Mouse (Mus musculus): ENCODE measurements around the gene Lce3d. TPM values are rescaled to one million over a fixed set of nuclear protein-coding genes. Genes with fewer than 3 reads are reported as not detected.

Lce3d gene
- not detected in 2 replicates for polyA plus RNA-seq (2015; fragmentation: Nextera tagmentation; extraction: Ambion mirVana)

DNA sequence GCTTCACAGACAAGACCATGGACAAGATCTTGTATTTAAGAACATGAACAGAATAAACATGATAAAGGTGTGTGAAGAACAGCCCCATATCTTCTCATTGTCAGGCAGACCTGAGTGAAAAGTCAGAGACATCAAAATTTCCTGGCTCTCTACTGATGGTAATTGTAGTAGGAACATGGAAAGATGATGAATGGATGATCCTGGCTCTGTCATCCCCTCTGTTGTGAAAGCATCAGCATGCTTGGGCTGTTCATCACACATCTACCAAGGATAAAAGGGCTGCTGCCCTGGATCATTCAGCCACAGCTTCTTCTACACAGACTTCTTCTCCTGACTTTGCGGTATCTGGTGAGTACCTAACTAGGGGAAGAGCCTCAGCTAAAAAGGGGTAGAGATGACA is at the start of gene Lce3d:
Gene Lce3d, plus strand, starts transcription at position 301 of the 400 bp plus-strand sequence.
- ATAC-seq (replicated peaks; ENCODE audit: extremely low read depth, insufficient read depth, low FRiP score) = no peak
- H3K27me3 ChIP-seq (ENCODE audit: control insufficient read depth, insufficient read depth, low read length) = no peaks in the 10 kb centered on the region
- H3K27ac ChIP-seq (ENCODE audit: low read length) = no peak within 1 kb of the TSS
- no peaks in the 10 kb centered on the region for H3K4me1 ChIP-seq (ENCODE audit: control insufficient read depth, insufficient read depth, low read length)
- no peaks in the 10 kb centered on the region for H3K9me3 ChIP-seq (replicated peaks; ENCODE audit: control insufficient read depth, low read length)
- no peak within 1 kb of the TSS for H3K9ac ChIP-seq (ENCODE audit: low read length)
- no peak within 1 kb of the TSS for H3K4me3 ChIP-seq (ENCODE audit: low read length)
- H3K4me2 ChIP-seq (ENCODE audit: low read depth, low read length) = no peak within 1 kb of the TSS
- WGBS = 93% methylated on average over 1 of the region's 1 CpGs
- H3K36me3 ChIP-seq (ENCODE audit: control insufficient read depth, insufficient read depth) = no peaks in the 10 kb centered on the region

DNA sequence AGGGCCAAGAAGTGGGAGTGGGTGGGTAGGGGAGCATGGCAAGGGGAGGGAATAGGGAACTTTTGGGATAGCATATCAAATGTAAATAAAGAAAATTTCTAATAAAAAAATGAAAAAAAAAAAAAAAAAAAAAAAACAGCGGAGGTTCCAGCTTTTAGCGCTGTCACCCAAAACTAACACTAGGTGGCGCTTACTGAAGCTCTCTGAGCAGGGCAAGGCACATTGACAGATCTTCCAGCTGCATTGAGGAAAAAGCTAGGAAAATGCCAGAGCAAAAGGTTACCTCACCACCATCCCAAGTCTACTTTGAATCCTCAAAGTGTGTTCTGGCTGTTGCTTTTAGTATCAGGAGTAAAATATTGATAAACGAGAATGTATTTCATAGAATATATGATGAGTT is 49.6 kb upstream of the Lce3d start:
- H3K27ac ChIP-seq (ENCODE audit: low read length) = no peak overlapping the region
- ATAC-seq (replicated peaks; ENCODE audit: extremely low read depth, insufficient read depth, low FRiP score) = no peak
- no peaks in the 10 kb centered on the region for H3K27me3 ChIP-seq (ENCODE audit: control insufficient read depth, insufficient read depth, low read length)
- no peak overlapping the region for H3K9ac ChIP-seq (ENCODE audit: low read length)
- no peak overlapping the region for H3K4me3 ChIP-seq (ENCODE audit: low read length)
- no peaks in the 10 kb centered on the region for H3K36me3 ChIP-seq (ENCODE audit: control insufficient read depth, insufficient read depth)
- H3K9me3 ChIP-seq (replicated peaks; ENCODE audit: control insufficient read depth, low read length) = no peaks in the 10 kb centered on the region
- no peak overlapping the region for H3K4me2 ChIP-seq (ENCODE audit: low read depth, low read length)
- H3K4me1 ChIP-seq (ENCODE audit: control insufficient read depth, insufficient read depth, low read length) = no peaks in the 10 kb centered on the region
- WGBS = 16% methylated on average over 4 of the region's 4 CpGs

DNA sequence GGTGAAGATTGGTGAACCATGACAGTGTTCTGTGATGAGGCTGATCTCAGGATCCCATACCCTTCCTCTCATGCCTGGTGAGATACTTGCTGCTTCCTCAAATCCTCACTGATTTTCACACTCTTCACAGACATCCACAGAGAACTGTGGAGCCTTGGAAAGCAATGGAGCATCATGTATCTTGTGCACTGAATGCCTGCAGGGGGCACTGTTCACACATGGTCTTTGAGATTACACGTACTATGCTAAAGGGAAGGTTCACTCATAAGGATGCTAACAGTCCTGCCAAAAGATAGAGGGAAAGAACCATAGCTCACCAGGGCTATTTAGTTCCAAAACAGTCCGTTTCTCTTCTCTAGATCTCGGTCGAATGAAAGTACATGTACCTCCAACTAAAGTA is 36.8 kb upstream of the Lce3d start:
- H3K9me3 ChIP-seq (replicated peaks; ENCODE audit: control insufficient read depth, low read length) = no peaks in the 10 kb centered on the region
- H3K9ac ChIP-seq (ENCODE audit: low read length) = no peak overlapping the region
- no peaks in the 10 kb centered on the region for H3K36me3 ChIP-seq (ENCODE audit: control insufficient read depth, insufficient read depth)
- WGBS = 57% methylated on average over 4 of the region's 4 CpGs
- no peak overlapping the region for H3K4me3 ChIP-seq (ENCODE audit: low read length)
- H3K4me2 ChIP-seq (ENCODE audit: low read depth, low read length) = no peak overlapping the region
- H3K27ac ChIP-seq (ENCODE audit: low read length) = no peak overlapping the region
- ATAC-seq (replicated peaks; ENCODE audit: extremely low read depth, insufficient read depth, low FRiP score) = no peak
- H3K27me3 ChIP-seq (ENCODE audit: control insufficient read depth, insufficient read depth, low read length) = no peaks in the 10 kb centered on the region
- H3K4me1 ChIP-seq (ENCODE audit: control insufficient read depth, insufficient read depth, low read length) = no peaks in the 10 kb centered on the region

DNA sequence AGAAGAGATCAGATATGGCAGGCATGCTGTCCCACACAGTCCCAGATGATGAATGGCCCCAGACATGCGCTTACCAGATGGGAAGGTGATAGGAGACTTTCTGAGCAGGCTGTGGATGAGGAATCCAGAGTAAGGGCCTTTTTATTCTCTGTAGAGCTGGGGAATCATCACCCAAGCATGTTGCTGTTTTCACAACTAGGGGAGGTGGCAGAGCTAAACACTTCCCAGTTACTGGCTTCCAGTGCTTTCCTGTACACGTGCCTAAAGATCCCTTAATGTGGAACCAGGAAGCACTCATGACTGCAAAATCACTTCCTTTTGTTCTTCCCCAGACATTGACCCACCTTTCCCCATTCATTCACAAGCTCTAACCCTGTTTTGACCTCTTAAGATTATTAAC is 31.1 kb upstream of the Lce3d start, which contains the start of gene Lce3a:
Gene Lce3a, minus strand, starts transcription at position 101 of the 400 bp plus-strand sequence.
- Histone ChIP-seq H3K27ac (ENCODE audit: low read length) (no peak within 1 kb of the TSS), H3K4me3 (ENCODE audit: low read length) (no peak within 1 kb of the TSS), H3K4me1 (ENCODE audit: control insufficient read depth, insufficient read depth, low read length) (no peaks in the 10 kb centered on the region), H3K27me3 (ENCODE audit: control insufficient read depth, insufficient read depth, low read length) (no peaks in the 10 kb centered on the region), H3K4me2 (ENCODE audit: low read depth, low read length) (no peak within 1 kb of the TSS), H3K36me3 (ENCODE audit: control insufficient read depth, insufficient read depth) (no peaks in the 10 kb centered on the region), H3K9ac (ENCODE audit: low read length) (no peak within 1 kb of the TSS), H3K9me3 (replicated peaks; ENCODE audit: control insufficient read depth, low read length) (no peaks in the 10 kb centered on the region)
- ATAC-seq (replicated peaks; ENCODE audit: extremely low read depth, insufficient read depth, low FRiP score) = no peak
- 47% methylated on average over 2 of the region's 2 CpGs for WGBS

DNA sequence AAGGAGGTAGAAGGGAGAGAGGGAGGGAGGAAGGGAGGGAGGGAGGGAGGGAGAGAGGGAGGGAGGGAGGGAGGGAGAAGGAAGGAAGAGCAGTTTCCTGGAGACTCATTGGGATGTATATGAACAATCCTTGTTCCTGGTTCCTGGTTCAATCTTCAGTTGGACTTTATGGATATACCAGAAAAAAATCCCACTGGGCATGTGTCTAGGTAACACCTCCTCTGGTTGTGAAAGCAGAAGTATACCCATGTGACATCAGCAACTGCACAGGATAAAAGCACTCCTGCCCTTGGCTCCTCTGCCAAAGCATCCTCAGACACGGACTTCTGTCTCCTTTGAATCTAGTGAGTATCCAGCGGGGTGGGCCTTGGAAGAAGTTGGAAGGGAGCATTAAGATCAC is 24.5 kb upstream of the Lce3d start, which contains the start of gene Lce3b:
Gene Lce3b, plus strand, starts transcription at position 301 of the 400 bp plus-strand sequence.
- Histone ChIP-seq H3K9me3 (replicated peaks; ENCODE audit: control insufficient read depth, low read length) (no peaks in the 10 kb centered on the region), H3K4me3 (ENCODE audit: low read length) (no peak within 1 kb of the TSS), H3K36me3 (ENCODE audit: control insufficient read depth, insufficient read depth) (no peaks in the 10 kb centered on the region), H3K4me2 (ENCODE audit: low read depth, low read length) (no peak within 1 kb of the TSS), H3K27me3 (ENCODE audit: control insufficient read depth, insufficient read depth, low read length) (no peaks in the 10 kb centered on the region), H3K9ac (ENCODE audit: low read length) (no peak within 1 kb of the TSS), H3K27ac (ENCODE audit: low read length) (no peak within 1 kb of the TSS), H3K4me1 (ENCODE audit: control insufficient read depth, insufficient read depth, low read length) (no peaks in the 10 kb centered on the region)
- ATAC-seq (replicated peaks; ENCODE audit: extremely low read depth, insufficient read depth, low FRiP score) = no peak
- WGBS = 63% methylated on average over 2 of the region's 2 CpGs

DNA sequence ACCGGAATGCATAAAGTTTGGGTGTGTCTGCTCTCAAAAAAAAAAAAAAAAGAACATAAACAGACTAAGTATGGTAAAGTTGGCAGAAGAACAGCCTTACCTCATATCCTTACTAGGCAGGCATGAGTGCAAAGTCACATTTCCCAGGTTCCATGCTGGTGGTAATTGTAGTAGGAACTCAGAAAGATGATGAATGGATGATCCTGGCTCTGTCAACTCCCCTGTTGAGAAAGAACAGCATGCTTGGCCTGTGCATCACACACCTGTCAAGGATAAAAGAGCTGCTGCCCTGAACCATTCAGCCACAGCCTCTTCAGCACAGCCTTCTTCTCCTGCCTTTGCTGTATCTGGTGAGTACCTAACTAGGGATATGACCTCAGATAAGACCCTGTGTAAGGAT is 13.0 kb upstream of the Lce3d start, which contains the start of gene Lce3c:
Gene Lce3c, plus strand, starts transcription at position 301 of the 400 bp plus-strand sequence.
- Histone ChIP-seq H3K27me3 (ENCODE audit: control insufficient read depth, insufficient read depth, low read length) (no peaks in the 10 kb centered on the region), H3K36me3 (ENCODE audit: control insufficient read depth, insufficient read depth) (no peaks in the 10 kb centered on the region), H3K9ac (ENCODE audit: low read length) (no peak within 1 kb of the TSS), H3K27ac (ENCODE audit: low read length) (no peak within 1 kb of the TSS), H3K9me3 (replicated peaks; ENCODE audit: control insufficient read depth, low read length) (no peaks in the 10 kb centered on the region), H3K4me3 (ENCODE audit: low read length) (no peak within 1 kb of the TSS), H3K4me2 (ENCODE audit: low read depth, low read length) (no peak within 1 kb of the TSS), H3K4me1 (ENCODE audit: control insufficient read depth, insufficient read depth, low read length) (no peaks in the 10 kb centered on the region)
- ATAC-seq (replicated peaks; ENCODE audit: extremely low read depth, insufficient read depth, low FRiP score) = no peak
- 62% methylated on average over 1 of the region's 1 CpGs for WGBS

DNA sequence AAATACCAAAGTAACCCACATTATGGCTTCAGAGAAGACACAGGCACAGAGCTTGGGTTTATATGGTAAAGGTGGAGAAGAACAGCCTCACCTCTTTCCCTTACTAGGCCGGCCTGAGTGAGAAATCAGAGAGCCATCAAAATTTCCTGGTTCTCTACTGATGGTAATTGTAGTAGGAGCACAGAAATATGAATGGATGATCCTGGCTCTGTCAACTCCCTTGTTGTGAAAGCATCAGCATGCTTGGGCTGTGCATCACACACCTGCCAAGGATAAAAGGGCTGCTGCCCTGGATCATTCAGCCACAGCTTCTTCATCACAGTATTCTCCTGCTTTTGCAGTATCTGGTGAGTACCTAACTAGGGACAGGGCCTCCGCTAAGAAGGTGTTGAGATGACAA is 9.6 kb downstream of the Lce3d start, which contains the start of gene Lce3e:
Gene Lce3e, plus strand, starts transcription at position 301 of the 400 bp plus-strand sequence.
- H3K4me3 ChIP-seq (ENCODE audit: low read length) = no peak within 1 kb of the TSS
- H3K27me3 ChIP-seq (ENCODE audit: control insufficient read depth, insufficient read depth, low read length) = no peaks in the 10 kb centered on the region
- no peaks in the 10 kb centered on the region for H3K9me3 ChIP-seq (replicated peaks; ENCODE audit: control insufficient read depth, low read length)
- no peak within 1 kb of the TSS for H3K4me2 ChIP-seq (ENCODE audit: low read depth, low read length)
- no peak within 1 kb of the TSS for H3K27ac ChIP-seq (ENCODE audit: low read length)
- WGBS = 77% methylated on average over 2 of the region's 2 CpGs
- H3K4me1 ChIP-seq (ENCODE audit: control insufficient read depth, insufficient read depth, low read length) = no peaks in the 10 kb centered on the region
- no peaks in the 10 kb centered on the region for H3K36me3 ChIP-seq (ENCODE audit: control insufficient read depth, insufficient read depth)
- no peak for ATAC-seq (replicated peaks; ENCODE audit: extremely low read depth, insufficient read depth, low FRiP score)
- H3K9ac ChIP-seq (ENCODE audit: low read length) = no peak within 1 kb of the TSS

DNA sequence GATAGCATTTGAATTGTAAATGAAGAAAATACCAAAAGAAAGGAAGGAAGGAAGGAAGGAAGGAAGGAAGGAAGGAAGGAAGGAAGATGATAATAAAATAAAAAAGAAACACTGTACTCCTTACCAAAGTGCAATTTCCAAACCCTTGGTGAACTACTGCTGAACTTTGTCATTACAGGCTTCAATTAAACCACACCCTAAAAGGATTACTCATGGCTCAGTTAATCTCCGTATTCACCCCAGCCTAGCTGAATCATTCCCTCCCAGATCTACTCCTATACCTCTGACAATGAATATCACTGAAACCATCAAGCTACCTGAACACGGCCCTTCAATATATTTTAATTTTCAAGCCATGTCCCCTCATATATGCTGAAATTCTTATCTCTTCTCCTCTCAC is 21.3 kb downstream of the Lce3d start:
- H3K27me3 ChIP-seq (ENCODE audit: control insufficient read depth, insufficient read depth, low read length) = no peaks in the 10 kb centered on the region
- no peak overlapping the region for H3K4me3 ChIP-seq (ENCODE audit: low read length)
- no peaks in the 10 kb centered on the region for H3K4me1 ChIP-seq (ENCODE audit: control insufficient read depth, insufficient read depth, low read length)
- H3K9me3 ChIP-seq (replicated peaks; ENCODE audit: control insufficient read depth, low read length) = no peaks in the 10 kb centered on the region
- ATAC-seq (replicated peaks; ENCODE audit: extremely low read depth, insufficient read depth, low FRiP score) = no peak
- no peak overlapping the region for H3K27ac ChIP-seq (ENCODE audit: low read length)
- WGBS = 62% methylated on average over 2 of the region's 2 CpGs
- no peak overlapping the region for H3K4me2 ChIP-seq (ENCODE audit: low read depth, low read length)
- no peak overlapping the region for H3K9ac ChIP-seq (ENCODE audit: low read length)
- H3K36me3 ChIP-seq (ENCODE audit: control insufficient read depth, insufficient read depth) = no peaks in the 10 kb centered on the region

DNA sequence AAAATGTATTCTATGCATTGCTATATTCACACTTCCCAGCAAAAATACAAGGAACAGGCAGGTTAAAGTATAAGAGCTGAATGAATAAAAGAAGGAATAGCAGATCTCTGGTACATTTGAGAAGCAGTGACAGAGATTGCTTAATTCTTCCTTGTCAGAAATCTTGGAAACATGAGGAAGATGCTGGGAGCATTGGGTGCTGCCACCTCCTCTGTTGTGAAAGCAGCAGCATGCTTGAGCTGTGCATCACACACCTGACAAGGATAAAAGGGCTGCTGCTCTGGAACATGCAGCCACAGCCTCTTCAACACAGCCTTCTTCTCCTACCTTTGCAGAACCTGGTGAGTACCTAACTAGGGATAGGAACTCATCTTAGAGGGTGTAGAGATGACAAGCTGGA is 34.7 kb downstream of the Lce3d start, which contains the start of gene Lce3f:
Gene Lce3f, plus strand, starts transcription at position 301 of the 400 bp plus-strand sequence.
- H3K9ac ChIP-seq (ENCODE audit: low read length) = no peak within 1 kb of the TSS
- no peaks in the 10 kb centered on the region for H3K27me3 ChIP-seq (ENCODE audit: control insufficient read depth, insufficient read depth, low read length)
- ATAC-seq (replicated peaks; ENCODE audit: extremely low read depth, insufficient read depth, low FRiP score) = no peak
- no peak within 1 kb of the TSS for H3K4me3 ChIP-seq (ENCODE audit: low read length)
- no peaks in the 10 kb centered on the region for H3K9me3 ChIP-seq (replicated peaks; ENCODE audit: control insufficient read depth, low read length)
- H3K36me3 ChIP-seq (ENCODE audit: control insufficient read depth, insufficient read depth) = no peaks in the 10 kb centered on the region
- no peak within 1 kb of the TSS for H3K4me2 ChIP-seq (ENCODE audit: low read depth, low read length)
- no peak within 1 kb of the TSS for H3K27ac ChIP-seq (ENCODE audit: low read length)
- no peaks in the 10 kb centered on the region for H3K4me1 ChIP-seq (ENCODE audit: control insufficient read depth, insufficient read depth, low read length)

Data from heart, embryonic 16.5 days (tissue).